Mouse (Mus musculus) E14TG2a.4 (cell line): ENCODE measurements around the gene Spsb1.

Source experiments
- CTCF ChIP-seq: conservative IDR thresholded peaks from 2 replicates; pipeline ENCODE4 v1.5.1; 2014; ENCODE audit warnings: low read length
- NANOG ChIP-seq: IDR thresholded peaks from 2 replicates; pipeline ENCODE4 v1.6.1; 2014; ENCODE audit warnings: borderline replicate concordance, low read length, mixed read lengths
- POU5F1 ChIP-seq: IDR thresholded peaks from 2 replicates; pipeline ENCODE4 v1.6.1; 2014; ENCODE audit warnings: low read length, borderline replicate concordance

- peak; percentile 95 for TF ChIP-seq CTCF
- TF ChIP-seq POU5F1, result no peak
- no peak for TF ChIP-seq NANOG
Measured at GRCm38 (mm10) chr4:149958566-149958965, 3.7 kb upstream of the Spsb1 start.
